Mouse (Mus musculus) liver, embryonic 16.5 days (tissue): ENCODE results near the gene Gm45717. TPM values are rescaled to one million over a fixed set of nuclear protein-coding genes. Genes with fewer than 3 reads are reported as not detected.

Source experiments
- ATAC-seq: fragments of 200-750 bp; cut with Nextera tagmentation; 2 replicates; pipeline ENCODE4 v1.8.0; 2017; ENCODE audit warnings: low read depth, mild to moderate bottlenecking, moderate number of reproducible peaks, moderate library complexity
- H3K27ac ChIP-seq: fragments of 300-500 bp; sonication (generic); 2 replicates; pipeline ENCODE4 v1.5.1; 2014; ENCODE audit warnings: mild to moderate bottlenecking, low read length
- H3K27me3 ChIP-seq: fragments of 300-500 bp; sonication (generic); 2 replicates; pipeline ENCODE4 v1.6.1; 2014; ENCODE audit warnings: low read depth, low read length, mixed read lengths; ENCODE audit not compliant: control insufficient read depth, insufficient read depth
- H3K36me3 ChIP-seq: fragments of 300-500 bp; sonication (generic); 2 replicates; pipeline ENCODE4 v1.6.1; 2014; ENCODE audit warnings: mild to moderate bottlenecking; ENCODE audit not compliant: control insufficient read depth, insufficient read depth
- H3K4me1 ChIP-seq: fragments of 300-500 bp; sonication (generic); 2 replicates; pipeline ENCODE4 v1.6.1; 2014; ENCODE audit warnings: low read depth, low read length, mixed read lengths; ENCODE audit not compliant: control insufficient read depth
- H3K4me2 ChIP-seq: fragments of 300-500 bp; sonication (generic); 2 replicates; pipeline ENCODE4 v1.6.1; 2014; ENCODE audit warnings: low read depth, low read length, mixed read lengths
- H3K4me3 ChIP-seq: fragments of 300-500 bp; sonication (generic); 2 replicates; pipeline ENCODE4 v1.5.1; 2014; ENCODE audit warnings: low read depth, mild to moderate bottlenecking, low read length
- H3K9ac ChIP-seq: fragments of 300-500 bp; sonication (generic); 2 replicates; pipeline ENCODE4 v1.6.1; 2014; ENCODE audit warnings: low read depth, low read length
- H3K9me3 ChIP-seq: fragments of 300-500 bp; sonication (generic); replicated peaks from 2 replicates; pipeline ENCODE4 v1.6.1; 2016; ENCODE audit warnings: low read length; ENCODE audit not compliant: control insufficient read depth
- WGBS: fragments of 180-500 bp; shearing (Covaris S2); extraction: QIAGEN DNeasy Blood & Tissue Kit; methylation state at CpG from one replicate; pipeline ENCODE4 v1.1.7; 2014; ENCODE audit not compliant: insufficient replicate concordance; 5-methylcytosine and 5-hydroxymethylcytosine counted together
- polyA plus RNA-seq: library from polyadenylated mRNA; unstranded; fragments of >200 nt; fragmentation: Nextera tagmentation; extraction: Ambion mirVana; gene quantifications from 2 replicates; pipeline ENCODE4 v1.2.1, GENCODE M21; 2015

Gm45717 gene
- polyA plus RNA-seq, 1 experiment from 2014 or later: not detected

- Histone ChIP-seq H3K4me3 (peak overlapping the region; percentile 62), H3K4me2 (peak overlapping the region; percentile 52), H3K4me1 (peaks cover 10% of the 10 kb centered on the region), H3K9me3 (no peaks in the 10 kb centered on the region), H3K36me3 (no peaks in the 10 kb centered on the region), H3K27me3 (no peaks in the 10 kb centered on the region), H3K9ac (peak overlapping the region; percentile 64), H3K27ac (peak overlapping the region; percentile 64)
- 50% methylated on average over 9 of the region's 9 CpGs for WGBS
- ATAC-seq: peak; percentile 9
These were observed 13.4 kb downstream of the Gm45717 start for GRCm38 (mm10) chr7:140942341-140942740.

DNA sequence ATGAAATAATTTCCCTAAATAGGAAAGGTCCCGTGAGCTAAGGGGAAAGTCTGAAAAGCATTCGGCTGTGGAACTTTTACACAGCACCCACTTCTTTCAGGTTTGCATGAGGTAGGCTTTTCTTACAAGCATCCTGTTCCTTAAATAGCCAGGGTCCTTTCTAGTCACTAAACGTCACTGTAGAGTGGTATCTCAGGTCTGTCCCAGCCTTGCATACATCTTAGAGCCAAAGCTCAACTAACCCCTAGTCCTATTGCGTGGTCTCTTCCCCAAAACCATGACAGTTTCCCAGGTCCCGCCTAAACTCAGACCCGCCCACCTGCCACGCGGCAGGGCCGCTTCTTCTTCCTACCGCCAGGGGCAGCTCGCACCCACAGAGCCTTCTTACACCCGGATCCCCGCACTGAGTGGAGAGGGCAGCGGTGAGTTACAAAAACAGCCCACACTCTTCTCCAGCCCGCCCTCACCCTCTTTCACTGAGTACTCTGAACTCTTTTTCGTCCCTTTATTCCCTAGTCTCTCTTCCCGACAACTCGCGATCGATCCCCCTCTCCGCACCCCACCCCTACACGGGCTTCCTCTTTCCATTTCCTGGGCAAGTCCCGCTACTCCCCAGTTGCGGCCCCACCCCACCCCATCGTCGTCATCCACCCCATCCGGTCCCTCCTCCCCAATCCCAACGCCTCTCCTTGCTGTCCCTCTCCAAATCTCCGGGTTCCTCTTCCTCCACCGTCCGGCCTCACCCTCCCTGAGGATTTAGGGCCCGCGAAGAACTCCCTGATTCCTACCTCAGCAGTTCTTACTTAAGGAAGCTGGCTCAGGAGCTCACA, 14.3 kb downstream of the Gm45717 start, which contains the start of gene Pgghg:
Pgghg (plus strand) TSS at position 170 of the 830 bp plus-strand sequence.
- peaks cover 10% of the 10 kb centered on the region for H3K4me1 ChIP-seq
- peak within 1 kb of the TSS; percentile 64 for H3K9ac ChIP-seq
- peak within 1 kb of the TSS; percentile 52 for H3K4me2 ChIP-seq
- no peaks in the 10 kb centered on the region for H3K36me3 ChIP-seq
- WGBS: under 1% methylated on average over 33 of the region's 33 CpGs
- peak within 1 kb of the TSS; percentile 62 for H3K4me3 ChIP-seq
- peak within 1 kb of the TSS; percentile 64 for H3K27ac ChIP-seq
- no peaks in the 10 kb centered on the region for H3K9me3 ChIP-seq
- peak; percentile 89 for ATAC-seq
- H3K27me3 ChIP-seq: no peaks in the 10 kb centered on the region; the same call in 1 of the 2 replicates

DNA sequence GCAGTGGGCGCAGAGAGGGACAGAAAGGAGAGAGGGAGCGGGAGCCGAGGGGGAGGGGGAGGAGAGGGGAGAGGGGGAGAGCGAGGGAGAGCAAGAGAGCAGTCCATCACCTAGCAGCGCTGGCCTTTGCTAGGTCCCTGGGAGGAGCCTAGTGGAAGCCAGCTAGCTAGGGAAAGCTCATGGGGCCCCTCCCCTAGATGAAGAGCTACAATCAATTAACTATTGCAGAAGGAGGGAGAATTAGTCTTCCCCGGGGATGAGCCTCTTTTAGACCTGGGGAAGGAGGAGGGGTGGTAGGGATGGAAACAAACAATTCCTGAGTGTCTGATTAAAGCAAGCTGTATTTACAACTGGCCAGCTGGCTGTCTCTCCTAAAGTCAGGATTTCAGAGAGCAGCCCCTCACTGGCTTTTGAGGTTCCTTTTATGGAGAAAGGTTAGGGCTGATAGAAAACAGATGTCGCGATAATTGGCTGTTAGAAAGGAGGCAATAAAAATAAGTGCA, 16.0 kb downstream of the Gm45717 start:
- H3K27ac ChIP-seq: no peak overlapping the region
- 41% methylated on average over 8 of the region's 8 CpGs for WGBS
- no peaks in the 10 kb centered on the region for H3K9me3 ChIP-seq
- H3K36me3 ChIP-seq: no peaks in the 10 kb centered on the region
- H3K4me3 ChIP-seq: no peak overlapping the region
- no peaks in the 10 kb centered on the region; the same call in 1 of the 2 replicates for H3K27me3 ChIP-seq
- H3K4me1 ChIP-seq: peaks cover 10% of the 10 kb centered on the region
- no peak overlapping the region for H3K4me2 ChIP-seq
- ATAC-seq: no peak
- no peak overlapping the region for H3K9ac ChIP-seq

- Histone ChIP-seq H3K4me3 (no peak overlapping the region), H3K27me3 (no peaks in the 10 kb centered on the region; the same call in 1 of the 2 replicates), H3K9ac (no peak overlapping the region), H3K4me1 (peaks cover 10% of the 10 kb centered on the region), H3K27ac (no peak overlapping the region), H3K9me3 (no peaks in the 10 kb centered on the region), H3K36me3 (no peaks in the 10 kb centered on the region), H3K4me2 (no peak overlapping the region)
- ATAC-seq: no peak
- 38% methylated on average over 2 of the region's 2 CpGs for WGBS
These were observed 16.8 kb downstream of the Gm45717 start for GRCm38 (mm10) chr7:140938896-140939295.

- no peak for ATAC-seq
- Histone ChIP-seq H3K27ac (no peak overlapping the region), H3K4me2 (no peak overlapping the region), H3K9ac (no peak overlapping the region), H3K4me3 (no peak overlapping the region), H3K4me1 (peaks cover 10% of the 10 kb centered on the region), H3K36me3 (no peaks in the 10 kb centered on the region), H3K9me3 (no peaks in the 10 kb centered on the region), H3K27me3 (no peaks in the 10 kb centered on the region; the same call in 1 of the 2 replicates)
- WGBS: 32% methylated on average over 3 of the region's 3 CpGs
These were observed 17.3 kb downstream of the Gm45717 start for GRCm38 (mm10) chr7:140938436-140938835.

DNA sequence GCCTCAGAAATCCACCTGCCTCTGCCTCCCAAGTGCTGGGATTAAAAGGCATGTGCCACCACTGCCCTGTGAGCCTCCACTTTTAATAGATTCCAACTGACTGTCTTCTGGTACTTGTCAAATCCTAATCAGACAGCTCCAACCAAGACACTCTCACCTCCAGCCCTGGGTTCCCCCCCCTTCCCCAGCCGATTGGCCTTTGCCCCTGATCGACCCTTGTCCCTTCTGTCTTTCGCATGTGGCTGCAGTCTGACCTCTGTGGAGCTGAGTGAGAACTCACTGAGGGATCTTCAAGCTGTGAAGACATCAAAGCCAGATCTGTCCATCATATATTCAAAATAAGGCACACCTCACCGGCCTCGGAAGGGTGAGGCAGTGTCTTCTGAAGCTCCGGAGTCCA, 28.6 kb downstream of the Gm45717 start:
- H3K27ac ChIP-seq: no peak overlapping the region
- ATAC-seq: no peak; the same call in 1 of the 2 replicates
- peaks cover 7% of the 10 kb centered on the region; the same call in 1 of the 2 replicates for H3K36me3 ChIP-seq
- peaks cover 25% of the 10 kb centered on the region for H3K27me3 ChIP-seq
- no peak overlapping the region for H3K4me3 ChIP-seq
- no peak overlapping the region for H3K4me2 ChIP-seq
- H3K4me1 ChIP-seq: peaks cover 6% of the 10 kb centered on the region
- H3K9me3 ChIP-seq: no peaks in the 10 kb centered on the region
- WGBS: 71% methylated on average over 6 of the region's 6 CpGs
- no peak overlapping the region for H3K9ac ChIP-seq

- peaks cover 4% of the 10 kb centered on the region; the same call in 1 of the 2 replicates for H3K36me3 ChIP-seq
- H3K9me3 ChIP-seq: no peaks in the 10 kb centered on the region
- peak overlapping the region; percentile 41; the same call in 1 of the 2 replicates for H3K4me2 ChIP-seq
- peak overlapping the region; percentile 21; the same call in 1 of the 2 replicates for H3K4me3 ChIP-seq
- H3K27me3 ChIP-seq: peaks cover 43% of the 10 kb centered on the region
- 19% methylated on average over 30 of the region's 30 CpGs for WGBS
- H3K4me1 ChIP-seq: peaks cover 8% of the 10 kb centered on the region
- ATAC-seq: no peak
- no peak overlapping the region for H3K27ac ChIP-seq
- no peak overlapping the region for H3K9ac ChIP-seq
These were observed 32.5 kb downstream of the Gm45717 start for GRCm38 (mm10) chr7:140923070-140923775.

DNA sequence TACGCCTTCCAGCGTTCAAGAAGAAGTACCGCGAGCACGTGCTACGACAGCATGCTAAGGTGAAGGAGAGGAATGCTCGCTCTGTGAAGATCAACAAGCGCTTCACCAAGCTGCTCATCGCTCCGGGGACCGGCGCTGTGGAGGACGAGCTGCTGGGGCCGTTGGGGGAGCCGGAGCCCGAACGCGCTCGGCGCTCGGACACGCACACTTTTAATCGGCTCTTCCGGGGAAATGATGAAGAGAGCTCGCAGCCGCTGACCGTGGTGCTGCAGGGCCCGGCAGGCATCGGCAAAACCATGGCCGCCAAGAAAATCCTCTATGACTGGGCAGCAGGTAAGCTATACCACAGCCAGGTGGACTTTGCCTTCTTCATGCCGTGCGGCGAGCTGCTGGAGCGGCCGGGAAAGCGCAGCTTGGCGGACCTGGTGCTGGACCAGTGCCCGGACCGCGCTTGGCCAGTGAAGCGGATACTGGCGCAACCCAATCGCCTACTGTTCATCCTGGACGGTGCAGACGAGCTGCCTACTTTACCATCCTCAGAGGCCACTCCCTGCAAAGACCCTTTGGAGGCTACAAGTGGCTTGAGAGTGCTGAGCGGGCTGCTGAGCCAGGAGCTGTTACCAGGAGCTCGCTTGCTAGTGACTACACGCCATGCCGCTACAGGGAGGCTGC, 33.2 kb downstream of the Gm45717 start:
- peak; percentile 75 for ATAC-seq
- Histone ChIP-seq H3K4me1 (peaks cover 8% of the 10 kb centered on the region), H3K9ac (no peak overlapping the region), H3K9me3 (no peaks in the 10 kb centered on the region), H3K27me3 (peaks cover 43% of the 10 kb centered on the region), H3K27ac (no peak overlapping the region), H3K36me3 (no peaks in the 10 kb centered on the region), H3K4me2 (peak overlapping the region; percentile 41), H3K4me3 (peak overlapping the region; percentile 21)
- WGBS: 1% methylated on average over 49 of the region's 49 CpGs
